Mouse (Mus musculus) NIH3T3 (cell line): ENCODE data around the gene Rtn2.

ENCODE experiments used
- DNase-seq: peaks from one replicate; pipeline ENCODE4 v3.0.0-alpha.2; 2012; ENCODE audit warnings: low read depth

The Rtn2 gene

GRCm38 (mm10) chr7:19320637-19321036 lies 38.2 kb downstream of the Rtn2 start:
- DNase-seq: no peak

- DNase-seq: no peak
These were observed 39.0 kb downstream of the Rtn2 start for GRCm38 (mm10) chr7:19321464-19321863.

GRCm38 (mm10) chr7:19322489-19322888 lies 40.1 kb downstream of the Rtn2 start:
- no peak for DNase-seq

GRCm38 (mm10) chr7:19324221-19324620 lies 41.8 kb downstream of the Rtn2 start:
- no peak for DNase-seq

- DNase-seq: no peak
These were observed 43.1 kb downstream of the Rtn2 start for GRCm38 (mm10) chr7:19325262-19326199.

- peak; percentile 81 for DNase-seq
These were observed 43.9 kb downstream of the Rtn2 start for GRCm38 (mm10) chr7:19326359-19326758.

GRCm38 (mm10) chr7:19327128-19327527 lies 44.7 kb downstream of the Rtn2 start:
- peak; percentile 94 for DNase-seq

GRCm38 (mm10) chr7:19327782-19328181 lies 45.4 kb downstream of the Rtn2 start:
- no peak for DNase-seq

GRCm38 (mm10) chr7:19328425-19328824 lies 46.0 kb downstream of the Rtn2 start:
- peak; percentile 41 for DNase-seq

- DNase-seq: peak; percentile 10
These were observed 49.5 kb downstream of the Rtn2 start for GRCm38 (mm10) chr7:19331910-19332309.

- peak; percentile 89 for DNase-seq
These were observed 50.4 kb downstream of the Rtn2 start for GRCm38 (mm10) chr7:19332709-19333352.

GRCm38 (mm10) chr7:19335583-19335982 lies 53.2 kb downstream of the Rtn2 start:
- peak; percentile 42 for DNase-seq

- DNase-seq: no peak
These were observed 54.7 kb downstream of the Rtn2 start for GRCm38 (mm10) chr7:19337122-19337521.

GRCm38 (mm10) chr7:19338060-19338459 lies 55.6 kb downstream of the Rtn2 start:
- peak; percentile 83 for DNase-seq

- peak; percentile 82 for DNase-seq
These were observed 56.2 kb downstream of the Rtn2 start for GRCm38 (mm10) chr7:19338596-19338995.

- DNase-seq: no peak
These were observed 58.8 kb downstream of the Rtn2 start for GRCm38 (mm10) chr7:19341250-19341649.

- DNase-seq: peak; percentile 77
These were observed 59.5 kb downstream of the Rtn2 start for GRCm38 (mm10) chr7:19341761-19342409.

- peak; percentile 93 for DNase-seq
These were observed 60.1 kb downstream of the Rtn2 start for GRCm38 (mm10) chr7:19342481-19343027.

GRCm38 (mm10) chr7:19343210-19343808 lies 60.9 kb downstream of the Rtn2 start:
- peak; percentile 93 for DNase-seq

- no peak for DNase-seq
These were observed 61.9 kb downstream of the Rtn2 start, which contains the start of gene Ercc1 for GRCm38 (mm10) chr7:19344237-19344847. Gene Ercc1, plus strand, starts transcription at chr7:19344778.

- DNase-seq: peak; percentile 99
These were observed 62.6 kb downstream of the Rtn2 start for GRCm38 (mm10) chr7:19344938-19345471.
